Mouse (Mus musculus): ENCODE results near the gene Adh6a. TPM values are rescaled to one million over a fixed set of nuclear protein-coding genes. Genes with fewer than 3 reads are reported as not detected.

Adh6a gene
- not detected in 2 replicates for polyA plus RNA-seq (2012; ENCODE audit: insufficient read depth, insufficient read length, missing spikeins)

DNA sequence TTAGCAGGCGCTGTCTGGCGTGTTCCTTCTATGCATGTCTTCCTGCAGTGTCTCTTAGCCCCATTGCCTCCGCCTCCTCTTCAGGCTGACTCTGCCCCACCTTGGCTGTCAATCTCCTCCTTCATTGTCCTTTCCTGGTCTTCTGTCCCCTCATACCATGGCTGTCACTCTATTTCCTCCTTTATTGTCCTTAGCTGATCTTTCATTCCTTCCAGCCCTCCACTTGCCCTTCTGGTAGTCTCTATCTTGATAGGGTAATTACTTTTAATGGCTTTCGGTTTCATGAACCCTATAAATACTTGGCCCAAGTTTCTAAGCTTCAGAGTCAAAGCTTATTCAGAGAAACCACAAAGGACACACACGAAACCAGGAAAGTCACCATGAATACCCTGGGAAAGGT, at the start of gene Adh6a:
TSS of gene Adh6a (plus strand) at position 322 of the 400 bp plus-strand sequence.
- no peak within 1 kb of the TSS for H3K4me3 ChIP-seq (ENCODE audit: insufficient read depth, low read depth, low read length)
- no peak within 1 kb of the TSS for H3K27ac ChIP-seq (replicated peaks; ENCODE audit: low read depth, low read length)
- H3K4me1 ChIP-seq (ENCODE audit: control insufficient read depth, insufficient read depth, insufficient read length, low read length), result peaks cover 2% of the 10 kb centered on the region; the same call in 1 of the 2 replicates

DNA sequence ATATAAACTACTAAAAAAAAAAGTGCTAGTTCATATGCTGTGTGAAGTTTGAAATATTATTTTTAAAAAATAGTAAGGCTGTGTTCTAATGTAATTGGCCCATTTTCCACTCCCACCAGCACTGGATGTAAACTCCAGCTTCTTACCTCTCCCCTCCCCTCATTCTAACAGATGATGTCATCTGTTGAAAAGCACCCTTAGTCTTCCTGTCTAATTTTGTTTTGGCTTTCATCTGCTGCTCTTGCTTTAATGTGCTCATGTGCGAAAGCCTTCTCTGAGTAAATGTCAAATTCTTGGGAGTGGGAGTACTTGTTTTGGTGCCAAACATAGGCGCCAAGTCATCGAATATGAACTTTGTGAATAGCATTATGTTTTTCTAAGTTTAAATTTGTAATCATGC, 48.4 kb upstream of the Adh6a start:
- Histone ChIP-seq H3K4me1 (ENCODE audit: control insufficient read depth, insufficient read depth, insufficient read length, low read length) (peaks cover 2% of the 10 kb centered on the region; the same call in 1 of the 2 replicates), H3K4me3 (ENCODE audit: insufficient read depth, low read depth, low read length) (no peak overlapping the region), H3K27ac (replicated peaks; ENCODE audit: low read depth, low read length) (no peak overlapping the region)

- Histone ChIP-seq H3K4me1 (ENCODE audit: control insufficient read depth, insufficient read depth, insufficient read length, low read length) (peaks cover 2% of the 10 kb centered on the region; the same call in 1 of the 2 replicates), H3K4me3 (ENCODE audit: insufficient read depth, low read depth, low read length) (no peak overlapping the region), H3K27ac (replicated peaks; ENCODE audit: low read depth, low read length) (no peak overlapping the region)
Measured at GRCm38 (mm10) chr3:138270507-138270906, 42.6 kb upstream of the Adh6a start.

DNA sequence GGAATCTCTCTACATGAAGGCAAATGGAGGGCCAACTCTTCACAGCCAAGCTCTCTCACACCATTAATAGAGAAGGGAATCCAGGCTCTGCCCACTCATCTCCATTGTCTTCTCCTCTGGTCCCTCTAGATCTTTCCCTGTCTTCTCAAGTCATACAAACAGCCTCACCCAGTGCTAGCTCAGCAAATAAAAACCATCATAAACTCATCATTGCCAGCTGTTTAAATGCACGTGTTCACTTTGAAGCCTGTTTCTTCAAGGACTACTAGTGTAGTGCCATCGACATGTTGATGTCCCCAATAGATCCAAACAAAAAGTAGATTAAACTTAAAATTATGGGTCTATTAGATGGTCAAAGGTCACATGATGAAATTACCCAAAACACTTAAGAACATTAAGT, 41.8 kb upstream of the Adh6a start:
- H3K4me3 ChIP-seq (ENCODE audit: insufficient read depth, low read depth, low read length), result no peak overlapping the region
- H3K4me1 ChIP-seq (ENCODE audit: control insufficient read depth, insufficient read depth, insufficient read length, low read length), result peaks cover 2% of the 10 kb centered on the region; the same call in 1 of the 2 replicates
- no peak overlapping the region for H3K27ac ChIP-seq (replicated peaks; ENCODE audit: low read depth, low read length)

- H3K27ac ChIP-seq (replicated peaks; ENCODE audit: low read depth, low read length), result no peak overlapping the region
- H3K4me1 ChIP-seq (ENCODE audit: control insufficient read depth, insufficient read depth, insufficient read length, low read length), result peaks cover 3% of the 10 kb centered on the region; the same call in 1 of the 2 replicates
- H3K4me3 ChIP-seq (ENCODE audit: insufficient read depth, low read depth, low read length), result no peak overlapping the region
Measured at GRCm38 (mm10) chr3:138273080-138273479, 40.0 kb upstream of the Adh6a start.

DNA sequence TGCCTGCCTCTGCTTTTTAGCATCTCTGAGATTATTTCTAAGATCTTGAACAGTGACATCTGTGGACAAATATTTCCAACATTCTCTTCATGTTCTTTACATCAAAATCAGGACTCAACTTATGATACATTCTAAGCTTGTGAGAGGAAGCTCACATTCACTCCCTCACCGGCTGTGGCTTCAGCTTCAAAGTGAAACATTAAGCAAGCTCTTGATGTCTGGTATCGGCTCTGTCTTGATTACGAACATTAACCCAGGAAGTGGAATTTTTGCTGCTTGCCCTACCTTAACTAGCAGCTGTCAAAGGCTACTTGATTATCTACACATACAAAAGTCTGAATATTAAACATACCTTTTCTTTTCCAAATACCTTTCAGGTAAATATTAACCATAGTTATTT, 38.0 kb upstream of the Adh6a start:
- H3K4me3 ChIP-seq (ENCODE audit: insufficient read depth, low read depth, low read length), result no peak overlapping the region
- H3K4me1 ChIP-seq (ENCODE audit: control insufficient read depth, insufficient read depth, insufficient read length, low read length), result 0 out of 2 replicates have a peak, but pooled peaks cover 3% of the 10 kb centered on the region
- H3K27ac ChIP-seq (replicated peaks; ENCODE audit: low read depth, low read length), result no peak overlapping the region

- 0 out of 2 replicates have a peak, but pooled peaks cover 6% of the 10 kb centered on the region for H3K4me1 ChIP-seq (ENCODE audit: control insufficient read depth, insufficient read depth, insufficient read length, low read length)
- H3K4me3 ChIP-seq (ENCODE audit: insufficient read depth, low read depth, low read length), result no peak overlapping the region
- H3K27ac ChIP-seq (replicated peaks; ENCODE audit: low read depth, low read length), result no peak overlapping the region
Measured at GRCm38 (mm10) chr3:138282556-138282955, 30.5 kb upstream of the Adh6a start.

DNA sequence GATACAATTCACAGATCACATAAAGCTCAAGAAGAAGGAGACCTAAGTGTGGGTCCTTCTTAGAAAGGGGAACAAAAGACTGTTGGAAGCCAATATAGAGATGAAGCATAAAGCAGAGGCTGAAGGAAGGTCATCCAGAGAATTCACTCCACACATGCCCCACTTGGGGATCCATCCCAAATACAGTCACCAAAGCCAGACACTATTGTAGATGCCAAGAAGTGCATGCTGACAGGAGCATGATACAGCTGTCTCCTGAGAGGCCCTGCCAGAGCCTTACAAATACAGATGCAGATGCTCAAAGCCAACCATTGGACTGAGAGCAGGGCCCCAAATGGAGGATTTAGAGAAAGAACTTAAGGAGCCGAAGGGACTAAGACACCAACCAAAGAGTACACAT, 29.3 kb upstream of the Adh6a start:
- Histone ChIP-seq H3K4me1 (ENCODE audit: control insufficient read depth, insufficient read depth, insufficient read length, low read length) (0 out of 2 replicates have a peak, but pooled peaks cover 6% of the 10 kb centered on the region), H3K27ac (replicated peaks; ENCODE audit: low read depth, low read length) (no peak overlapping the region), H3K4me3 (ENCODE audit: insufficient read depth, low read depth, low read length) (no peak overlapping the region)

- Histone ChIP-seq H3K4me3 (ENCODE audit: insufficient read depth, low read depth, low read length) (no peak overlapping the region), H3K27ac (replicated peaks; ENCODE audit: low read depth, low read length) (no peak overlapping the region), H3K4me1 (ENCODE audit: control insufficient read depth, insufficient read depth, insufficient read length, low read length) (0 out of 2 replicates have a peak, but pooled peaks cover 3% of the 10 kb centered on the region)
Measured at GRCm38 (mm10) chr3:138285986-138286385, 27.1 kb upstream of the Adh6a start.

GRCm38 (mm10) chr3:138287686-138288085, 25.4 kb upstream of the Adh6a start:
- Histone ChIP-seq H3K4me3 (ENCODE audit: insufficient read depth, low read depth, low read length) (no peak overlapping the region), H3K4me1 (ENCODE audit: control insufficient read depth, insufficient read depth, insufficient read length, low read length) (no peaks in the 10 kb centered on the region), H3K27ac (replicated peaks; ENCODE audit: low read depth, low read length) (no peak overlapping the region)

- Histone ChIP-seq H3K4me3 (ENCODE audit: insufficient read depth, low read depth, low read length) (no peak overlapping the region), H3K27ac (replicated peaks; ENCODE audit: low read depth, low read length) (no peak overlapping the region), H3K4me1 (ENCODE audit: control insufficient read depth, insufficient read depth, insufficient read length, low read length) (no peaks in the 10 kb centered on the region)
Measured at GRCm38 (mm10) chr3:138290672-138291071, 22.4 kb upstream of the Adh6a start.

DNA sequence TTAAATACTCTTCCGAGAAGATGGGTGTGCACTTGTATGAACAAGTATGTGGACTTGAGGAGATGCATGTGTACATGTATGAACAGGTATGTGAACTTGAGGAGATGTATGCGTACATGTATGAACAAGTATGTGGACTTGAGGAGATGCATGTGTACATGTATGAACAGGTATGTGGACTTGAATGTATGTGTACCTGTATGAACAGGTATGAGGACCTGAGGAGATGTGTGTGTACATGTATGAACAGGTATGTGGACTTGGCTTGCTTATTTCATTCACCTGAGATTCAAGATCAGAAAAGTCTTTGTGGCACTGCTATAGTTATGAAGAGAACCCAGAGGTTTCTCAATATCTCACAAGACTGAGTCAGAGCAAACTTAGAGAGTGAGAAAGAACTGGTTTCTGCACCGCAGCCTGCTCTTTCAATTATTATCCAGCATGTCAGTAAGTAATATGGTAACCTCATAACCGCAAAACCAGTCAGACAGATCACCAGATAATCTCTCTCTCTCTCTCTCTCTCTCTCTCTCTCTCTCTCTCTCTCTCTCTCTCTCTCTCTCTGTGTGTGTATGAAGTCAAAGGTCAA, 21.5 kb upstream of the Adh6a start:
- H3K4me1 ChIP-seq (ENCODE audit: control insufficient read depth, insufficient read depth, insufficient read length, low read length), result no peaks in the 10 kb centered on the region
- no peak overlapping the region for H3K4me3 ChIP-seq (ENCODE audit: insufficient read depth, low read depth, low read length)
- H3K27ac ChIP-seq (replicated peaks; ENCODE audit: low read depth, low read length), result no peak overlapping the region

DNA sequence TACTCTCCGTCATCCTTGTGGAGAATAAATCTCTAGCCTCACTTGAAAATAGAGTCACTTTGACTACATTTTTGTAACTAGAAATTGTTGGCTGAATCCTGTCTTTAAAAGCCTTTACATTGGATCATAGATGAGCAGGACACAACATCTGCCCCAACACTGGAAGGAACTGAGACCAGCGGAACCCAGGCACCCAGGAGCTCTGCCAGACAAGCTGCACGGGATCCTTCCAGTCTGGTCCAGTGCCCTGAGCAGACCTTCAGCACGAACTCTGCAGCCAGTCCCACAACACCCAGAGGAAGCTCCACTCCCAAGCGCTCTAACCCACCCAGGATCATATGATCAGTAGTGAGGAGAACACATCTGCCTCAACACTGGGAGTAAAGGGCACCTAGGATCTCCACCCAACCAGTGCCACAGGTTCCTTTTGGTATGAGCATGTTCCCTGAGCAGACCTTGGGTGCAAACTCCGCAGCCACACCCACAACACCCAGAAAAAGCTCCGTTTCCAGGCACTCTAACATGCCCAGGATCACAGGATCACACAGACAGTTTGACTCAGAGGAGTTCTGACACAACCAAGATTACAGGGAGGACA, 19.7 kb upstream of the Adh6a start:
- Histone ChIP-seq H3K4me3 (ENCODE audit: insufficient read depth, low read depth, low read length) (no peak overlapping the region), H3K27ac (replicated peaks; ENCODE audit: low read depth, low read length) (no peak overlapping the region), H3K4me1 (ENCODE audit: control insufficient read depth, insufficient read depth, insufficient read length, low read length) (no peaks in the 10 kb centered on the region)

GRCm38 (mm10) chr3:138300130-138300529, 13.0 kb upstream of the Adh6a start:
- H3K27ac ChIP-seq (replicated peaks; ENCODE audit: low read depth, low read length), result no peak overlapping the region

GRCm38 (mm10) chr3:138302676-138303075, 10.4 kb upstream of the Adh6a start:
- Histone ChIP-seq H3K27ac (replicated peaks; ENCODE audit: low read depth, low read length) (no peak overlapping the region), H3K4me1 (ENCODE audit: control insufficient read depth, insufficient read depth, insufficient read length, low read length) (peaks cover 7% of the 10 kb centered on the region; the same call in 1 of the 2 replicates)

More at GRCm38 (mm10) chr3:138300130-138300529, 13.0 kb upstream of the Adh6a start:
- H3K4me3 ChIP-seq (ENCODE audit: insufficient read depth, low read depth, low read length), result no peak overlapping the region
- H3K4me1 ChIP-seq (ENCODE audit: control insufficient read depth, insufficient read depth, insufficient read length, low read length), result peaks cover 7% of the 10 kb centered on the region; the same call in 1 of the 2 replicates

More at GRCm38 (mm10) chr3:138302676-138303075, 10.4 kb upstream of the Adh6a start:
- H3K4me3 ChIP-seq (ENCODE audit: insufficient read depth, low read depth, low read length), result no peak overlapping the region
